Mouse (Mus musculus): ENCODE results near the gene Asap3. TPM values are rescaled to one million over a fixed set of nuclear protein-coding genes. Genes with fewer than 3 reads are reported as not detected.

Gene Asap3
- polyA plus RNA-seq, 1 experiment, result 11.7 TPM

GRCm38 (mm10) chr4:136256696-136257095, 50.5 kb downstream of the Asap3 start:
- no peak for DNase-seq (ENCODE audit: low spot score)

DNA sequence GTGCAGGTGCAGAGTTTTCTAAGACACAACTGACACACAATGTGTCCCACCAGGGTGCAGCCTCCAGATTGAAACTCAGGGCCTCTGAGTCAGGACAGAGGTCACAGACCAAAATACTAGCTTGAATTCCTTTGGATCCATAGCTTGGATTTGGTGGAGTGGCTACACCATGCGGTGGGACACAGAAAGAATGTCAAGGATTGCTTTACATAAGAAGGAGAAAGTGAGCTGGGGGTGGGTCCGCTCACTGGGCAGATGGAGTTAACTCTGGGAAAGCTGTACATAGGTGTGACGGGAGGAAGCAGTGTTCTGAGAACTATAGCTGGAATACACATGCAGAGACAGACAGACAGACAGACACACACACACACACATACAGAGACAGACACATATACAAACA, 53.8 kb downstream of the Asap3 start:
- DNase-seq (ENCODE audit: low spot score), result no peak

DNA sequence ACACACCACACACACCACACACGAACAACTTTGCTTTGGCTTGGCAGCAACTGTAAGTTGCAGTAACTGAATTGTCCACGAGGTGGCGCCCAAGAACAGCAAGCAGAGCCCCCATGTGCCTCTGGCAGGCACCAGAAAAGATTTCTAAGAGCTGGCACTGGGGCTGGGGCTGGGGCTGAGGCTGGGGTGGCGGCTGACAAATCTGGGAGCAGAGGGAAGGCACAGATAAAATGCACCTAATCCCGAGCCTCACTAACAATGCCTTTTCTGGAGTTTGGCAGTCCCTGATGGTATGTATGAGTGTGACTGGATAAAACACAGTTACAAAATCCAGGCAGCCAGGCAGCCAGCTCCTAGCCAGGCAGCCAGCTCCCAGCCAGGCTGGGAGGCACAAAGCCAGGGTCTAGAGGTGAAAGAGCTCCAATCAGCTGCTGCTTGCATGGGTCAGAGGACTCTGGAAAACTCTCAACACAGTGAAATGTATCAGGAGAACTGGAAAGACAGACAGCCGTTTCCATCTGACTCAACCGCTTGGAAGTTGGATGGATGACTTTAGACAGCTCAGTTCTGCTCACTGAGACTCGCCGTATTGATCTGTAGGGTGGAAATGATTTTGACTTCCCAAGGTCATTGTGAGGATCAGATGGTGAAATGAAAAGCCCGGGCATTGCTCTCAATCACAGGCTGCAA, 54.5 kb downstream of the Asap3 start:
- DNase-seq (ENCODE audit: low spot score), result peak; percentile 71

DNA sequence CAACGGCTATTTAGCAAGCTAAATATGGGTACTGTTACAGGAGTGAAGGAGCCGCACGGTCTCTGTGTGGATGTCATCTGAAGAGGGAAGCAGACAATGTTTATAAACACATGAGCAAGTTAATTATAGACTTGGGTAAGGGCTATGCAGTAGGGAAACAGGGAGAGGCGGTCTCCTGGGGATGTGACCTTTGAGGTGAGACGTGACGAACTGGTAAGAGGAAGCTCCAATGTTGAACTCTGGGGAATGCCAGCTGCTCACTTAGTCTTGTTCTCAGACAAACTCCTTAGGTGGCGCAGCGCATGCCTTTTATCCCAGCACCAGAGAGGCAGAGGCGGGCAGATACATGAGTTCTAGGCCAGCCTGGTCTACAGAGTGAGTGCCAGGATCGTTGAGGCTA, 55.7 kb downstream of the Asap3 start:
- no peak for DNase-seq (ENCODE audit: low spot score)

- no peak for DNase-seq (ENCODE audit: low spot score)
These were observed 57.4 kb downstream of the Asap3 start for GRCm38 (mm10) chr4:136263555-136263954.

GRCm38 (mm10) chr4:136266716-136267343, 60.7 kb downstream of the Asap3 start:
- no peak for DNase-seq (ENCODE audit: low spot score)

GRCm38 (mm10) chr4:136268912-136269311, 62.7 kb downstream of the Asap3 start:
- no peak for DNase-seq (ENCODE audit: low spot score)

DNA sequence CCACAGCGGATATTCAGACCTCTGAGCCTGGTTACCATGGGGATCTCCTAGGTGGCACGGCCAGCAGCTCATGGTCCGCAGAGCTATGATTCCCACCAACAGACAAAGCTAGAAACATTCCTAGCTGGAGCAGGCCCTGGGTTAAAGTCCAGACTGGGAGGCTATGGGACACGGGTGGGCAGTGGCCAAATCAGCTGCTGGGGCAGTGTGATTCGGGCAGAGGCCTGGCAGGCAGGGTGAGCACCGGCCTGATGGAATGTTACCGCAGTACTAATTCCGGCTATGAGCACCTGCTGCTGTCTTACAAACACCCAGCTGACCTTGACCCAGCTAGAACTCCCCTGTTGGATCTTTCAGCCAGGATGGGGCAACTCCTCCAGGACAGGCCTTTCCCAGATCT, 64.5 kb downstream of the Asap3 start:
- no peak for DNase-seq (ENCODE audit: low spot score)

GRCm38 (mm10) chr4:136281097-136281496, 74.9 kb downstream of the Asap3 start:
- no peak for DNase-seq (ENCODE audit: low spot score)

DNA sequence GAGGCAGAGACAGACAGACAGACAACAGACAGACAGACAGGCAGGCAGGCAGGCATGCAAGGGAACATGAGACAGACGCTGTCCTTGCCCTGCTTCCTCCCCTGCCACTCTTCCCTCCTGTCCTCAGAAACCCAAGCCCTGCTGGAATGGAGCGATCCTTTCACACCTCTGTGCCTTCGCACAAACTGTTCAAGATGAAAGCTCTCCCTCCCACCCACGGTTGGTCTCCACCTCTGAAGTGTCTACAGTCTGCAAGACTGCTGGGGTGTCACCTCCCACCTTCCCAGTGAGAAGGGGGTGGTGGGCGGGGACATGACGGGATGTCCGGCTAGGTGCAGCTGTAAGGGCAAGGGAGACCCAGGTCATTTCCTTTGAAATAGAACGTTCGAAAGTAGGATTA, 75.4 kb downstream of the Asap3 start:
- no peak for DNase-seq (ENCODE audit: low spot score)

GRCm38 (mm10) chr4:136282621-136283480, 76.7 kb downstream of the Asap3 start:
- no peak for DNase-seq (ENCODE audit: low spot score)

GRCm38 (mm10) chr4:136283783-136284182, 77.6 kb downstream of the Asap3 start:
- DNase-seq (ENCODE audit: low spot score), result no peak

DNA sequence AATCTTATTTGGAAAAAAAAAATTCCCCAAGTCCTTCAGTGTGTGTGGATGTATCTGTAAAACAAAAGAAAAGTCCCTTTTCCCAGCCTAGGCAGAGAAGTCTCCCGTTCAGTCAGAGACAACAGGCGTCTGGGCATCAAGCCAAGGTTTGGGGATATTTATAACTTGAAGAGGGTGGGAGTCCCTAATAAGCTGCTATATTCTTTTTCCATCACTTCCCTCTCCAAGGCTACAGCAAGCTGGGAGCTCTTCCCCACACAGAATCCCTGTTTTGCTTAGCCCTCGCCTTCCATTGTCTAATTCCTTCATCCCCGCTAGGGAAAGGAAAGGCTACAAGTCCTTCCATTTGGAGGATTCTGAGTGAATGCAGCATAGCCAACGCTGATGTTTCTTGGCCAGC, 78.3 kb downstream of the Asap3 start, which contains the start of gene Zfp46:
Gene Zfp46 (plus strand): TSS at position 229 of the 400 bp plus-strand sequence.
- no peak for DNase-seq (ENCODE audit: low spot score)

DNA sequence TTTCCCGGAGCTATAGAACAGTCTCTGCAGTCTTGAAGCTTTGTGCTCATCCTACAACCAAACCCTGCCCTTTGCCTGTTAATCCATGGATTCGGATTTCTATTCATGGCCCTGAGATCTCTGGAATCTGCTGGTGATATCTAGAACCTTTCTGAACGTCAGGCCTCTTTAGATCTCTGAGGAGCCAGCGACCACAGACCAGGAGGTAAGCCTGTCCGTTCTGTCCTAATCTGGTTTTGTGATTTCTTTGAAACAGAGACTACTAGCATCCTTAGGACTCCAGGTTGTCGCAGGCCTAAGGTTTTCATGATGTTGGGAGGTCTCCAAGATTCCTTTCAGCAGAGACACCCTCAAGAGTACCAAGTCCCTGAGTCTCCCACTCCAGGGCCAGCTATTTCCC, 78.7 kb downstream of the Asap3 start:
- DNase-seq (ENCODE audit: low spot score), result no peak

DNA sequence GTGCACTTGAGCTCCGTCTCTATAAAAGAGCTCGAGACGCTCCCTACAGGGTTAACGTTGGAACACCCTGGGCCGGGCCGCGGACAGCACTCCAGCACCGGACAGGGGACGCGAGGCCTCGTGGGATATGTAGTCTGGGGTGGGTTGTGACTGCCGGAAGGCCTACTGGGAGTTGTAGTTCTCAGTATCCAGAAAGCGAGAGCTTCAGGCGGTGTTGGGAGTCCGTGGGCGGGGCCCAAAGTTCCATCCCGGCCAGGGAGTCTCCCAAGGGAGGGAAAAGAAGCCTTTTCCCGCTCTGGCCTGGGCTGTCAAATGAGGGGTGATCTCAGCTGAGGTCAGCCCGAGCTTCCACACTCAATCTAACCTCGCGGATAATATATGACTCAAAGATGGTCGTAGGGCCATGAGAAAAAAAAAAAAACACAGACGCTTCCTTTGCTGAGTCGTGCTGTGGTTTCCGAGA, 79.2 kb downstream of the Asap3 start:
- DNase-seq (ENCODE audit: low spot score), result peak; percentile 74

DNA sequence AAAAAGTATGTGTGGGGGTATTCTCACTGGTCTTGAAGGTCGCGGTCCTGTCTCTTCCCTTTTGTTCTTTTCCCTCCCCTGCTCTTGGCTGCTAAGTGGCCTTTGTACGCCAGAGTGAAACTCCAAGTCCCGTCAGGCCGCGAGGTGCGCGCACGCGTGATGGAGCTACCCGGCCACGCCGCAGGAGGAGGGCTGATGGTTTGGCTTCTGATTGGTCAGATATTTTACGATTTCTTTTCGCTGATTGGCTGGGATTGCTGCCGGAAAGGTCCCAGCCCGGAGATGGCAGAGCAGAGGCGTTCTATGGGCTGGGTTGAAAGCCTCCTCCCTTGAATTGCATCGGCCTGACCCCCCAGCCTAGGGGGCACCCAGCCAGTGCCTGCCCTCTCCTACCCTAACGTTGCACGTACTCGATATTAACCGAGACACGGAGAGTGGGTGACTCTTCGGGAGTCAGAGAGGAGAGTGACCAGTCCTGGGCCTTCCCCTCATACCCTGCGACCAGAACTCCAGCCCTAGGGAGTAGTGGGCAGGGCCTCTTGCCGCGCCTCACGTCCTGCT, 79.7 kb downstream of the Asap3 start:
- DNase-seq (ENCODE audit: low spot score), result peak; percentile 79

DNA sequence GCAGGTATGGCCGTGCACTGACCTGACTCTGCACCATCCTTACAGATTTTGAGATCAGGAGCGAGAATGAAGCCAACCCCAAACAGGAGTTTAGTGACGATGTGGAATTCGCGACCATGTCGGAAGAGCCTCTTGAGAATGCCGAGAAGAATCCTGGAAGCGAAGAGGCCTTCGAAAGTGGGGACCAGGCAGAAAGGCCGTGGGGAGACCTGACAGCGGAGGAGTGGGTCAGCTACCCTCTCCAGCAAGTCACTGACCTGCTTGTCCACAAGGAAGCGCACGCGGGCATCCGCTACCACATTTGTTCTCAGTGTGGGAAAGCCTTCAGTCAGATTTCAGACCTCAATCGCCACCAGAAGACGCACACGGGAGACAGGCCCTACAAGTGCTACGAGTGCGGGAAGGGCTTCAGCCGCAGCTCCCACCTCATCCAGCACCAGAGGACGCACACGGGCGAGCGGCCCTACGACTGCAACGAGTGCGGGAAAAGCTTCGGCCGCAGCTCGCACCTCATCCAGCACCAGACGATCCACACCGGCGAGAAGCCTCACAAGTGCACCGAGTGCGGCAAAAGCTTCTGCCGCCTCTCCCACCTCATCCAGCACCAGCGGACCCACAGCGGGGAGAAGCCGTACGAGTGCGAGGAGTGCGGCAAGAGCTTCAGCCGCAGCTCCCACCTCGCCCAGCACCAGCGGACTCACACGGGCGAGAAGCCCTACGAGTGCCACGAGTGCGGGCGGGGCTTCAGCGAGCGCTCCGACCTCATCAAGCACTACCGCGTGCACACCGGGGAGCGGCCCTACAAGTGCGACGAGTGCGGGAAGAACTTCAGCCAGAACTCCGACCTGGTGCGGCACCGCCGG, 84.0 kb downstream of the Asap3 start:
- DNase-seq (ENCODE audit: low spot score), result no peak

DNA sequence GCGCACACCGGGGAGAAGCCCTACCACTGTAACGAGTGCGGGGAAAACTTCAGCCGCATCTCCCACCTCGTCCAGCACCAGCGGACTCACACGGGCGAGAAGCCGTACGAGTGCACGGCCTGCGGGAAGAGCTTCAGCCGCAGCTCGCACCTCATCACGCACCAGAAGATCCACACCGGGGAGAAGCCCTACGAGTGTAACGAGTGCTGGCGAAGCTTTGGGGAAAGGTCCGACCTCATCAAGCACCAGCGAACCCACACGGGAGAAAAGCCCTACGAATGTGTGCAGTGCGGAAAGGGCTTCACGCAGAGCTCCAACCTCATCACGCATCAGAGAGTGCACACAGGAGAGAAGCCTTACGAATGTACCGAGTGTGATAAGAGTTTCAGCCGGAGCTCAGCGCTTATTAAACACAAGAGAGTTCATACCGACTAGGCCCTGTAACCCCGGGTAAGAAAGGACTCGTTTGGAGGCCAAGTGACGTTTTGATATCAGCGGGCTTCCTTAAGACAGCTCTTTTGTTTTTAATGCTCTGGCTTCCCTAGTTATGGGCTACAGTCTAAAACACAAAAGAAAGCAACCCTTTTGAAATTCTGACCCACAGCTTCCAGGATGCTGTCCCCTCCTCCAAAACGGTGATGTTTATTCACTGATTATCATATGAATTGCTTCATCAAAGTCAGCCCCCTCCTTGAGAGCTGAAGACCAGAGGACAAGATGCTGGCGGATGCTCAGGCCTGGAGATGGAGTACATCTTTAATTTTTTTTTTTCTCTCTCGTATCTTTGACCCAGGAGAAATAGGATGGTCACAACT, 84.8 kb downstream of the Asap3 start:
- DNase-seq (ENCODE audit: low spot score), result no peak

DNA sequence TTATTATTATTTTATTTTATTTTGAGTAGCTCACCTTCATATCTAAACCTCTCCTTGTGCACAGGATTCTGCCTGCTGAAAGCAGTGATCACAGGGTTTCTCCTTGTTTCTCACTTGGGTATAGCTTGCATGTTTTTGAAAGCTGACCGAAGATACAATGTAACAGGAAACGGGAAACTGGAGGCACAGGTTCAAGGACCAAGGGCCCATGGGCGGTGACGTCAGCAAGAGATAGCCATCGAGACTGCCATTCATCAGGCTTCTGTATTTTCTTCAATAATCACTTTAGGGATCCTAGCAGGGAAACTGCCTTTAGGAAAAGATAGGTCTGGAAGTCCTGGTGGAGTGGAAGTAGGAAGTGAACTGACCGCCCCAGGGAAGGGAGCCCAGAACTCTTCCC, 85.5 kb downstream of the Asap3 start:
- DNase-seq (ENCODE audit: low spot score), result no peak

Measured in urinary bladder, adult 2 months (tissue).